Mouse (Mus musculus) forebrain, embryonic 11.5 days (tissue): ENCODE results near the gene 1700013G24Rik. TPM values are rescaled to one million over a fixed set of nuclear protein-coding genes. Genes with fewer than 3 reads are reported as not detected.

Experiments
- ATAC-seq: fragments of 200-750 bp; cut with Nextera tagmentation; replicated peaks from 2 replicates; pipeline ENCODE4 v1.8.0; 2017; ENCODE audit warnings: moderate TSS enrichment; ENCODE audit not compliant: low FRiP score
- DNase-seq: peaks from one replicate; pipeline ENCODE4 v3.0.0-alpha.2; 2017; ENCODE audit warnings: low spot score
- H3K27ac ChIP-seq: fragments of 300-500 bp; sonication (generic); 2 replicates; pipeline ENCODE4 v1.5.1; 2014; ENCODE audit warnings: low read depth, low read length
- H3K27me3 ChIP-seq: fragments of 300-500 bp; sonication (generic); 2 replicates; pipeline ENCODE4 v1.6.1; 2014; ENCODE audit warnings: mild to moderate bottlenecking, low read length, mixed read lengths; ENCODE audit not compliant: control insufficient read depth, insufficient read depth
- H3K36me3 ChIP-seq: fragments of 300-500 bp; sonication (generic); 2 replicates; pipeline ENCODE4 v1.6.1; 2014; ENCODE audit warnings: mild to moderate bottlenecking, low read length, moderate library complexity, mixed read lengths; ENCODE audit not compliant: control insufficient read depth, insufficient read depth
- H3K4me1 ChIP-seq: fragments of 300-500 bp; sonication (generic); replicated peaks from 2 replicates; pipeline ENCODE4 v1.6.1; 2014; ENCODE audit warnings: low read length, mixed read lengths; ENCODE audit not compliant: control insufficient read depth, insufficient read depth
- H3K4me2 ChIP-seq: fragments of 300-500 bp; sonication (generic); 2 replicates; pipeline ENCODE4 v1.6.1; 2014; ENCODE audit warnings: low read depth, mild to moderate bottlenecking, low read length, moderate library complexity, mixed read lengths; ENCODE audit not compliant: severe bottlenecking
- H3K4me3 ChIP-seq: fragments of 300-500 bp; sonication (generic); 2 replicates; pipeline ENCODE4 v1.5.1; 2014; ENCODE audit warnings: low read depth, low read length
- H3K9ac ChIP-seq: fragments of 300-500 bp; sonication (generic); 2 replicates; pipeline ENCODE4 v1.6.1; 2014; ENCODE audit warnings: low read length
- H3K9me3 ChIP-seq: fragments of 300-500 bp; sonication (generic); 2 replicates; pipeline ENCODE4 v1.6.1; 2016; ENCODE audit warnings: low read length, mixed read lengths; ENCODE audit not compliant: control insufficient read depth
- WGBS: fragments of 180-500 bp; shearing (Covaris S2); extraction: QIAGEN DNeasy Blood & Tissue Kit; methylation state at CpG from one replicate; pipeline ENCODE4 v1.1.7; 2014; 5-methylcytosine and 5-hydroxymethylcytosine counted together
- polyA plus RNA-seq: library from polyadenylated mRNA; unstranded; fragments of >200 nt; fragmentation: Nextera tagmentation; extraction: Ambion mirVana; gene quantifications from 2 replicates; pipeline ENCODE4 v1.2.1, GENCODE M21; 2014

1700013G24Rik gene
- polyA plus RNA-seq, 1 experiment from 2014 or later, result not detected

DNA sequence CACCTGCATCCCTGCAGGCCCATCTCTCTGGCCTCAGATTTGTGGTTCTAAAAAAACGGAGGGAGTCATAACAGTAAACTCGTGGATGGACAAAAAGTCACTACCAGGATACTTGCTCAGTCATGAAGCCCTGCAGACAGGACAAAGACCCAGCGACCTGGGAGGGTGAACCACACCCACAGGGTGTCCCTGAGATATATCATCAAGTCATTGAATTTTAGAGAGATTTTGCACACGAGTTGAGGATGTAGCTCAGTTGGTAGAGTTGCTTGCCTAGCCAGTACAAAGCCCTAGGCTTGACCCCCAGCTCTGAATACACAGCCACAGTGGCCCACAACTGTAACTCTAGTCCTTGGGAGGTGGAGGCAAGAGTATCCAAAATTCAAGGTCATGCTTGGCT is 8.1 kb downstream of the 1700013G24Rik start:
- ATAC-seq, result no peak
- no peak for DNase-seq
- no peaks in the 10 kb centered on the region for H3K36me3 ChIP-seq
- H3K9ac ChIP-seq, result no peak overlapping the region
- H3K9me3 ChIP-seq, result no peaks in the 10 kb centered on the region
- 0 out of 2 replicates have a peak, but pooled peaks cover 2% of the 10 kb centered on the region for H3K4me1 ChIP-seq
- H3K27ac ChIP-seq, result no peak overlapping the region
- no peak overlapping the region for H3K4me3 ChIP-seq
- H3K4me2 ChIP-seq, result no peak overlapping the region
- no peaks in the 10 kb centered on the region for H3K27me3 ChIP-seq
- 74% methylated on average over 4 of the region's 4 CpGs for WGBS

DNA sequence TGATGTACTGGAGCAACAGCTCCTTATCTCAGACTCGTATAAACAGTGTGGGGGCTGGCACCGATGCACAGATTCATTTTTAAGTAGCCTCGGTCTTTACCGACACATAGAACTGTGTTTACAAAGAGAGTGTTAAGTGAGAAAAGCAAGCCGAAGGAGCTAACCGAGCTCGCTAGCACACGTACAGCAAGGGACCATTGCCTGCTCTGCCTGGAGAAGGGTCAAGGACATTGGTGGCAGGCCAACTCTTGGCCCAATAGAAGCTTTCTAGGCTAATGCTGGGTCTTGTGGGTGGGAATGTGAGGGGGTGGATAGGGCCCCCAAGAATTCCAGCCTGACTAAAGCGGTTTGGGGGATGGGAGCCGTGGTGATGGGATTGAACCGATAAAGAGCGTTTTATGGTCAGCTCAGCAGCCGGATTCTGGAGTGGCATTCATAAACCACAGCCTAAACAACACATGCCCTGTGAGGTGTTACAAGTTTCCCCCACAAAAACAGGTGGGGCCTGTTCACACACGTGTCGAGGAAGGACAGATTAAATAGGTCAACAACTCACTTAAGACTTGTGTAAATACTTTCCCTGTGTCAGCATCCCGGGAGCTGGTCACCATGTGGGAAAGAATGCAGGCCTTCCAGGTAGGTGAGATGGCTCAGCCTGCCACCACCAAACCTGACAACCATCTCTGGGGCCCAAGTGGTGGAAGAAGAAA is 9.1 kb downstream of the 1700013G24Rik start:
- H3K9me3 ChIP-seq, result no peaks in the 10 kb centered on the region
- ATAC-seq, result no peak
- no peak overlapping the region for H3K27ac ChIP-seq
- H3K4me3 ChIP-seq, result no peak overlapping the region
- DNase-seq, result no peak
- H3K9ac ChIP-seq, result no peak overlapping the region
- 93% methylated on average over 16 of the region's 16 CpGs for WGBS
- H3K36me3 ChIP-seq, result no peaks in the 10 kb centered on the region
- no peaks in the 10 kb centered on the region for H3K27me3 ChIP-seq
- H3K4me1 ChIP-seq, result 0 out of 2 replicates have a peak, but pooled peaks cover 2% of the 10 kb centered on the region
- no peak overlapping the region for H3K4me2 ChIP-seq

DNA sequence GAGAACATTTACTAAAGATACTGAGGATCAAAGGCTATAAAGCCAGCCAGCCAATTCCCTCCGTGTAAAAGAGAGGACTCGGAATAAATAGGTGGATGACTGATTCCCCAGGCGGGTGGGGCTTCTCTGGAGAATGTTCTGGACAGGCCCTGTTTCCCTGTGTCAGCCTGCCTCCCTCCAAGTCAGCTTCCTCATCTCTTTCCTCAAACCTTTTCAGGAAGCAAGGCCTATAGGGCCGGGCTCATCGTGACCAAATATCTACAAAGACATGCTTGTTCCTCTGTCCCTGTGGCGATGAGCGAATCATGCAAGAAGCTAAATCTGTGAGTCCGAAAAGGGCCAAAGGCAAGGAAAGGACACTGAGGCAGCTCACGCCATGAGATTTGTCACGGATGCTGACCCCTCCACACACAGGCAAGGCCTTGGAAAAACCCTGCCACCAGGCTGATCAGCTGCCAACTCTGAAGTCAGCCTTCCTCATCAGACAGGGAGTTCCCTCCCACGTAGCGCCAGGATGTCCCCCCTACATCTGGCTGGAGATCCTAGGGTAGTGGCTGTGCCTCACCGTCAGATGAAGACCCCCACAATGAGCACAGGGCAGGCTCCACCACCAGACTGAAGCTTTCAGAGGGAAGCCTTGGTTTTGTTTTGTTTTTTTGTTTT is 12.2 kb downstream of the 1700013G24Rik start:
- Histone ChIP-seq H3K4me2 (no peak overlapping the region), H3K9me3 (no peaks in the 10 kb centered on the region), H3K27ac (no peak overlapping the region), H3K4me1 (peaks cover 17% of the 10 kb centered on the region), H3K9ac (no peak overlapping the region), H3K27me3 (no peaks in the 10 kb centered on the region), H3K36me3 (no peaks in the 10 kb centered on the region), H3K4me3 (no peak overlapping the region)
- DNase-seq (no peak), ATAC-seq (no peak)
- WGBS, result 74% methylated on average over 13 of the region's 13 CpGs

DNA sequence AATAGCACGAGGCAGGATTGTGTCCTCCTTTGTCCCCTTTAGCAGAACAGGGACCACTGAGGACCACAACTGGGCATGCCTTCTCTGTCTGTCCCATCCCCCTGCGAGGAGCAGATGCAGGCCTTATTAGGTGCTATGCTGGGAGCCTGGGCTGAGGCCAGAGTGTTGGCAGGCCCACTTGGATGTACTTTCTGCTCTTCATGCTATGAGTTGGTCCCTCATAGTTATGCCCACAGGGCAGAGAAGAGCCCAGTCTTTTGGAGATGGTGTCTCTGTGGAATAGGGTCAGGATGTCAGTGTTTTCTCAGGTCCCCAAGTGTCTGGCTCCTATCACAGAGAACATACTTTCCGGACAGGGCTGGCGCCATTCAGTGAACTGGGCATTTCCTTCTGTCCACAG is 13.9 kb downstream of the 1700013G24Rik start:
- Histone ChIP-seq H3K27me3 (no peaks in the 10 kb centered on the region), H3K27ac (no peak overlapping the region), H3K9ac (no peak overlapping the region), H3K9me3 (no peaks in the 10 kb centered on the region), H3K36me3 (no peaks in the 10 kb centered on the region), H3K4me1 (peaks cover 20% of the 10 kb centered on the region), H3K4me2 (no peak overlapping the region), H3K4me3 (no peak overlapping the region)
- 76% methylated on average over 4 of the region's 4 CpGs for WGBS
- ATAC-seq (no peak), DNase-seq (no peak)

DNA sequence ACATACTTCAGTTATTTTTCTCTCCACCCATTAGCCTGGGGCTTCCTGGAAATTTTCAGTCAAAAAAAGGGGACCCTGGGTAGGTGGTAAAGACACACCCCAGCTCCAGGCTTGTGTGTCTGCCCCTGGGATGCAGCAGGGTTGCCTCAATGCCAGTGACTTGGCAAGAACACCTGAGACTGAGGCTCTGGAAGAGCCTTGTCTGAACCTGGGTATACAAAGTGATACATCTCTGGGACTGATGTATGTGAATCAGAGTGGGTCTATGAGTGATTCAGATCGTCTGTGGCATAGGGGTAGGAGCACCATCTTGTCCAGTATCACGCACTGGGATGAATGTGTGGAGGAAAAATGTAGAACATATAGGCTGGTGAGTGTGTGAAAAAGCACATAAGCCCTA is 14.4 kb downstream of the 1700013G24Rik start:
- H3K27ac ChIP-seq, result no peak overlapping the region
- H3K9ac ChIP-seq, result peak overlapping the region; percentile 55; the same call in 1 of the 2 replicates
- 78% methylated on average over 2 of the region's 2 CpGs for WGBS
- no peaks in the 10 kb centered on the region for H3K36me3 ChIP-seq
- ATAC-seq, result no peak
- no peaks in the 10 kb centered on the region for H3K9me3 ChIP-seq
- no peak overlapping the region for H3K4me3 ChIP-seq
- H3K4me2 ChIP-seq, result no peak overlapping the region
- H3K4me1 ChIP-seq, result peaks cover 20% of the 10 kb centered on the region
- no peak for DNase-seq
- no peaks in the 10 kb centered on the region for H3K27me3 ChIP-seq

DNA sequence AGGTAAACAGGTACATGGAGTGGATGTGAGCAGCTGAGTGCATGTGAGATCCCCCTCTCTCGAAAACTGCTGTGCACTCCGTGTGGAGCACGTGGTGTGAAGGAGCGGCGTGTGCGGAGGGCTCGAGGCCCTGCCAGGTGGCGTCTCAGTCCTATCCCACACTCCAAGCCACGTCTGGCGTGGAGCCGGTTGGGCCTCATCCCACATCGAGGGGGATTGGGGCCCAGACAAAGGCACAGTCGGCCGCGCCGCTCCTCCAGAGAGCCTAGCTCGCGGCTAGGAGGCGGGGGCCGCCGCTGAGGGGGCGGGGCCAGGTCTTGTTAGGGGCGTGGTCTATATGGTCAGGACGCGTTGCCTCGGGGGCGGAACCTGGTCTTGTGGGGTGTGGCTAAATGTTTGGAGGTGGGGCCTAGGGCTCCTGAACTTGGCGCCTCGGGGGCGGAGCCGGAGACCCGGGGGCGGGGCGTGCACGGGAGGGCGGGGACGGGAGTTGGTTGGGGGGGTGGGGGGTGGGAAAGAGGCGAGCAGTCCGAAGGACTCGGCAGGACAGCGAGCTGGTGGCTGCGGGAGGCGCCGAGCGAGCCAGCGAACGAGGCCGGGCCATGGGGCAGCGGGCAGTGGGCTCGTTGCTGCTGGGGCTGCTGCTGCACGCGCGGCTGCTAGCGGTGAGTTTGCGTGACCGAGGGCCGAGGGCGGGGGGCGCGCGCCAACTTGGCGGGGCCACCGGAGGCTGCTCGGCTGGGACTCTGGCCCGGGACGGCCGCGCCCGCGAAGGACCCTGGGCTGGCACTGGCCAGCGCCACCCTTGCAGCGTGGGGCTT is 15.4 kb downstream of the 1700013G24Rik start, which contains the start of gene Hspg2:
Gene Hspg2 (plus strand): TSS at position 510 of the 821 bp plus-strand sequence.
- H3K9me3 ChIP-seq, result no peaks in the 10 kb centered on the region
- WGBS, result 1% methylated on average over 60 of the region's 72 CpGs
- H3K4me2 ChIP-seq, result peak within 1 kb of the TSS; percentile 92
- no peaks in the 10 kb centered on the region for H3K27me3 ChIP-seq
- H3K27ac ChIP-seq, result peak within 1 kb of the TSS; percentile 25; the same call in 1 of the 2 replicates
- peak within 1 kb of the TSS; percentile 67 for H3K9ac ChIP-seq
- peak within 1 kb of the TSS; percentile 59 for H3K4me3 ChIP-seq
- DNase-seq (peak; percentile 100), ATAC-seq (peak; percentile 91)
- no peaks in the 10 kb centered on the region for H3K36me3 ChIP-seq
- peaks cover 20% of the 10 kb centered on the region for H3K4me1 ChIP-seq

DNA sequence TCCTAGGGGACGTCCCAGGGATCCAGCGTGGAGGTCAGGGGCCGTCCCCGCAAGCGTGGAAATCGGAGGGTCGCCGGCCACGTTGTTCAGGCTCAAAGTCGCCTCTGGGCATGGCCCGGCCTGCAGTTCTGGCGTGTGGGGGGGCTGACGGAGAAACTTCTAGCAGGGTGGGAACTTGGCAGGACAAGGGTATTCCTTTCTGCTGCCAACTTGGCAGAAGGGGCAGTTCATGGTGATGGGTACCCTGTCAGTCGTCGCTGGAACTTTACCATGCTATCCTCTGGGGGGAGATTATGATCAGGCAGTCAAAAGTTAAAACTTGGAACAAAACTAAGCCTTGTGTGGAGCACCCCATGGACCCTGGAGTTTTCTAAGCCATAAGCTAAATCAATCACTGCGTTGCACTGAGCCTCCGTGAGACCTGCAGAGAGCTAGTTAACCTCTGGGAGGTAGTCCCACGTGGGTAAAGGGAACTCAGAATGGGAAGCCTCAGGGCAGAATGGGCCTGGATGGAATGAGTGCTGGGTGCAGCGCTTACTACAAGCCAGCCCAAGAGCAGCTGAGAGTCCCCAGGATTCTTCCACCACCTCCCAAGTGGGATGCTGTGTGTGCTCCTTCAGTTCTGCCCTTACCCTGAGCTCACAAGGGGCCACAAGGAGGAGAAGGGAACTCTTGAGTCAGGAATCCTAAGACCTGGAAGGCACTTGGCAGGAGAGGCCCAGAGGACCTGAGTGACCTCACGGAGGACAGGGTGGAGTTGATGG is 16.2 kb downstream of the 1700013G24Rik start:
- Histone ChIP-seq H3K9ac (peak overlapping the region; percentile 67), H3K4me2 (peak overlapping the region; percentile 92), H3K4me1 (peaks cover 20% of the 10 kb centered on the region), H3K4me3 (peak overlapping the region; percentile 59), H3K27ac (0 out of 2 replicates have a peak overlapping the region, but pooled peaks have one; percentile 25), H3K36me3 (no peaks in the 10 kb centered on the region), H3K9me3 (no peaks in the 10 kb centered on the region), H3K27me3 (no peaks in the 10 kb centered on the region)
- ATAC-seq (0 out of 2 replicates have a peak, but pooled peaks have one; percentile 6), DNase-seq (no peak)
- WGBS, result 4% methylated on average over 20 of the region's 20 CpGs
